Mouse (Mus musculus): ENCODE results near the gene Foxr1. TPM values are rescaled to one million over a fixed set of nuclear protein-coding genes. Genes with fewer than 3 reads are reported as not detected.
A peak's percentile ranks its signal among the peaks of the same experiment; 100 is the strongest.
"Not testable (repeated sequence)": the region's sequence is repeated elsewhere in the genome, so short reads cannot be mapped to it uniquely, and the experiment has no call there.

The Foxr1 gene
- polyA plus RNA-seq, 1 experiment from 2014 or later, result not detected

GRCm38 (mm10) chr9:44419730-44420129 is 21.2 kb downstream of the Foxr1 start:
- H3K9me3 ChIP-seq; DNase-seq (ENCODE audit: low spot score); H3K27ac ChIP-seq (replicated peaks); H3K27me3 ChIP-seq (replicated peaks; ENCODE audit: low read depth, poor library complexity, severe bottlenecking); H3K4me1 ChIP-seq; H3K4me3 ChIP-seq: not testable (repeated sequence)
- WGBS, result 97% methylated on average over 9 of the region's 9 CpGs
- peaks cover 16% of the 10 kb centered on the region for H3K36me3 ChIP-seq (replicated peaks)

DNA sequence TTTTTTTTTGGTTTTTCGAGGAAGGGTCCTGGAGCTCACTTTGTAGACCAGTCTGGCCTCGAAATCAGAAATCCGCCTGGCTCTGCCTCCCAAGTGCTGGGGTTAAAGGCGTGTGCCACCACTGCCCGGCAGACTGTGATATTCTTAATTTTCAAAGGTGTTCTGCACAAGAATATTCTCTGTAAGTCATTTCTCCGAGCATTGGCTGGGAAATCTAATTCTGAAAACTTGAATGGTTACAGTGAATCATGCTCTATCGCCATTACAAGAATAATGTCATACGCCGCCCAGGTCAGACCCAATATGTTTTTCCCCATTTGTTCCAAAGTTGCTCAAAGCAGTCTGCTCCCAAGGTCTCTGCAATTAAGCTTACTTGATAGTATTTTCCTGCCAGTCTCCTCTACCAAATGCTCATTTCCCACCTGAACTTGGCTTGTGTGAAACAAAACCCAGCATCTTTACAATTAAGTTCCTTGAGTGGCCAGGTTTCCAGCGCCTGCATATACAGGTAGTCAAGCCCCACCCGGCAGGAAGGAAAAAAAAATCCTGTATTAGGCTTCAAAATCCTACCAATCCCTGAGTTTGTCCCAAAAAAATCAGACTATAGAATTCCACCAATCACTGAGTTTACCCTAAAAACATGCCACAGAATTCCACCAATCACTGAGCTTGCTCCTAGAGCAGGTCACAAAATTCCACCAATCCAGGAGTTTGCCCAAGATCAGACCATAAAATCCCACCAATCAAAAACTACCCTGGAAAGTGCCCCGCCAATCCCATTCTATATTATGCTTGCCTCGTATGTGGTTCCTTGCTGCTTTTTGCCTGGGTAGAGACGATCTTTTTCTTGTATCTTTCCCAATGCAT is 22.2 kb downstream of the Foxr1 start, which contains the start of gene Ccdc84:
Gene Ccdc84 (minus strand): TSS at position 51 of the 867 bp plus-strand sequence.
- H3K27me3 ChIP-seq (replicated peaks; ENCODE audit: low read depth, poor library complexity, severe bottlenecking), result no peaks in the 10 kb centered on the region
- peak within 1 kb of the TSS; percentile 88 for H3K4me3 ChIP-seq
- 80% methylated on average over 14 of the region's 14 CpGs for WGBS
- peak within 1 kb of the TSS; percentile 91 for H3K27ac ChIP-seq (replicated peaks)
- no peaks in the 10 kb centered on the region for H3K9me3 ChIP-seq
- H3K4me1 ChIP-seq, result peaks cover 9% of the 10 kb centered on the region
- DNase-seq (ENCODE audit: low spot score), result no peak
- peaks cover 26% of the 10 kb centered on the region for H3K36me3 ChIP-seq (replicated peaks)

GRCm38 (mm10) chr9:44417892-44418363 is 23.0 kb downstream of the Foxr1 start:
- Histone ChIP-seq H3K9me3 (no peaks in the 10 kb centered on the region), H3K36me3 (replicated peaks) (peaks cover 34% of the 10 kb centered on the region), H3K27me3 (replicated peaks; ENCODE audit: low read depth, poor library complexity, severe bottlenecking) (no peaks in the 10 kb centered on the region), H3K4me1 (peaks cover 9% of the 10 kb centered on the region), H3K4me3 (peak overlapping the region; percentile 88), H3K27ac (replicated peaks) (peak overlapping the region; percentile 91)
- WGBS, result under 1% methylated on average over 38 of the region's 38 CpGs
- peak; percentile 94 for DNase-seq (ENCODE audit: low spot score)

DNA sequence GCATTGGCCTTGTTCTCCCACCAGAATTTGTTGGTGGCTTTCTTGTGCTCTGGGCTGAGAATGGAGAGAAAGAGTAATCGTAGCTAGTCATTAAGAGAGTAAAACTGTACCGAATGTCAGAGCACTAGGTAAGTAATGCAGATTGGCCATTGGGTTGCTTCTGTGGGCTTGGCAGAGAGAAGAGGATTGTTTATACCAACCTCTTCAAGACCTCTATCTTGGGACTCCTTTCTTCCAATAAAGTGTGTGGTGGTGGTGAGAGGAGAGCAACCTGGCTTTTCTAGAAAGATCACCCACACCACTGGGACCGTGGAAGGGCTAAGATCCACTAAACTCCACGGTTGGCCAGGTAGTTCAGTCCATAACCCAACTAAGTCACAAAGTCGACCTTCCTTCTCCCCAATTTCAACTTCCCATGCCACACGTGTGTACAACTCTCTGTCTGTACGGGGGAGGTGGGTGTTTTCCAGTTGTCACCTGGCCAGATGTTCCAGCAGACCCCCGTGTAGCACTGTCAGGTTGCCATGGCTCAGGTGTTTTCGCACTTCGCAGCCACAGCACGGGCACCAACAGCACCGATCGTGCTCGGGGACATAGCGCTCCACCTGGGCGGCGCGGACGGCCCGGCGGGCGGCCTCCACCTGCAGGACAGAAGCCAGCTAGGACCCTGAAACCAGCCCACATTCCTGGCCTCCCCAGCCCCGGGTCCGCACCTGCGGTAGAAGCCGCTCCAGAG is 23.6 kb downstream of the Foxr1 start:
- H3K27ac ChIP-seq (replicated peaks), result peak overlapping the region; percentile 91
- peak overlapping the region; percentile 88 for H3K4me3 ChIP-seq
- WGBS, result 8% methylated on average over 26 of the region's 26 CpGs
- no peaks in the 10 kb centered on the region for H3K9me3 ChIP-seq
- H3K4me1 ChIP-seq, result peaks cover 9% of the 10 kb centered on the region
- H3K36me3 ChIP-seq (replicated peaks), result peaks cover 40% of the 10 kb centered on the region
- no peak for DNase-seq (ENCODE audit: low spot score)
- H3K27me3 ChIP-seq (replicated peaks; ENCODE audit: low read depth, poor library complexity, severe bottlenecking), result no peaks in the 10 kb centered on the region

DNA sequence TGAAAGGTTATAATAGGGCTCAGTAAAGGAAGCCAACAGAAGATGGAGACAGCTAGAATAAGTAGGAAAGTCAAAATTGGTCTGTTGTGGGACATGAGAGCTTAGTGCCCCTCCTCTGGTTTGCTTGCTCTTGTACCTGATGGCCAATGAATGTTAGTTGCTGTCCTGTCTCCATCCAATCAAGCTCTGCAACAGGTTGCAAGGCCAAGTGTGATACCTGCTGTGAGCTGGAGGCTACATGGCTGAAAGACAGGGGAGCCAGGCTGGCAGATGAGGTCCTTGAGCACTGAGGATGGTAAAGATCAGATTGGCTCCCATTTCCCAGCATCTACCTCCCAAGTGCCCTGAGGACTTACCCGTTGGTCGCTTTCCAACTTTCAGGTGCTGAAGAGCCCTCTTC is 28.2 kb downstream of the Foxr1 start:
- H3K27me3 ChIP-seq (replicated peaks; ENCODE audit: low read depth, poor library complexity, severe bottlenecking), result no peaks in the 10 kb centered on the region
- peaks cover 81% of the 10 kb centered on the region for H3K36me3 ChIP-seq (replicated peaks)
- no peaks in the 10 kb centered on the region for H3K9me3 ChIP-seq
- no peak overlapping the region for H3K4me3 ChIP-seq
- H3K4me1 ChIP-seq, result peaks cover 16% of the 10 kb centered on the region
- no peak overlapping the region for H3K27ac ChIP-seq (replicated peaks)
- WGBS, result 84% methylated on average over 2 of the region's 2 CpGs
- no peak for DNase-seq (ENCODE audit: low spot score)

DNA sequence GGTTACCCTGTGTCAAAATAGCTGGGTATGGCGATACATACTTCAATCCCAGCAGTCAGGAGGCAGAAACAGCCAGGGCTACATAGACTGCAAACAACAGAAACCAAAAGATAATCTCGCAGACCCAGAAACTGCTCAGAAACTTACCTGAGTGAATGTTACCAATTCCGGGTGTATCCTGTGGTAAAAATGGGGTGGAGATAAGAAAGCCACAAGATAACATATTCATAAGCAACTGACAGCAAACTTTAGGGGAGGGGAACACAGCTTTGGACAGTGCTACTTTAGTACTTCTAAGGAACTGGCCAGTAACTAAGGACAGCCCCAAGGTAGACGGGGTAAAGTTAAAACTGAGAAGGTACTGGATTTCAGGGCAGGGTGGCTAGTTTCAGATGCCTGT is 28.6 kb downstream of the Foxr1 start:
- Histone ChIP-seq H3K36me3 (replicated peaks) (peaks cover 81% of the 10 kb centered on the region), H3K4me3 (no peak overlapping the region), H3K27ac (replicated peaks) (no peak overlapping the region), H3K4me1 (peaks cover 12% of the 10 kb centered on the region), H3K9me3 (no peaks in the 10 kb centered on the region), H3K27me3 (replicated peaks; ENCODE audit: low read depth, poor library complexity, severe bottlenecking) (no peaks in the 10 kb centered on the region)
- DNase-seq (ENCODE audit: low spot score), result no peak
- WGBS, result 88% methylated on average over 4 of the region's 4 CpGs

- Histone ChIP-seq H3K9me3 (no peaks in the 10 kb centered on the region), H3K36me3 (replicated peaks) (peaks cover 81% of the 10 kb centered on the region)
- WGBS, result 90% methylated on average over 1 of the region's 1 CpGs
Observed at GRCm38 (mm10) chr9:44411601-44412130, 29.3 kb downstream of the Foxr1 start.

GRCm38 (mm10) chr9:44410647-44411336 is 30.1 kb downstream of the Foxr1 start:
- Histone ChIP-seq H3K9me3 (no peaks in the 10 kb centered on the region), H3K36me3 (replicated peaks) (peaks cover 75% of the 10 kb centered on the region), H3K27me3 (replicated peaks; ENCODE audit: low read depth, poor library complexity, severe bottlenecking) (no peaks in the 10 kb centered on the region), H3K27ac (replicated peaks) (no peak overlapping the region), H3K4me3 (no peak overlapping the region), H3K4me1 (peaks cover 11% of the 10 kb centered on the region)
- WGBS, result 91% methylated on average over 2 of the region's 2 CpGs
- DNase-seq (ENCODE audit: low spot score), result no peak

More at GRCm38 (mm10) chr9:44411601-44412130, 29.3 kb downstream of the Foxr1 start:
- H3K4me3 ChIP-seq, result no peak overlapping the region
- H3K27ac ChIP-seq (replicated peaks), result no peak overlapping the region
- no peak for DNase-seq (ENCODE audit: low spot score)
- H3K4me1 ChIP-seq, result peaks cover 7% of the 10 kb centered on the region; the same call in 1 of the 2 replicates
- H3K27me3 ChIP-seq (replicated peaks; ENCODE audit: low read depth, poor library complexity, severe bottlenecking), result no peaks in the 10 kb centered on the region

- H3K4me1 ChIP-seq, result peaks cover 17% of the 10 kb centered on the region
- peak overlapping the region; percentile 81 for H3K4me3 ChIP-seq
- not testable (repeated sequence) for H3K27ac ChIP-seq (replicated peaks); DNase-seq (ENCODE audit: low spot score); H3K9me3 ChIP-seq; H3K27me3 ChIP-seq (replicated peaks; ENCODE audit: low read depth, poor library complexity, severe bottlenecking)
- peaks cover 78% of the 10 kb centered on the region for H3K36me3 ChIP-seq (replicated peaks)
- WGBS, result 85% methylated on average over 9 of the region's 9 CpGs
Observed at GRCm38 (mm10) chr9:44408693-44409092, 32.2 kb downstream of the Foxr1 start.

DNA sequence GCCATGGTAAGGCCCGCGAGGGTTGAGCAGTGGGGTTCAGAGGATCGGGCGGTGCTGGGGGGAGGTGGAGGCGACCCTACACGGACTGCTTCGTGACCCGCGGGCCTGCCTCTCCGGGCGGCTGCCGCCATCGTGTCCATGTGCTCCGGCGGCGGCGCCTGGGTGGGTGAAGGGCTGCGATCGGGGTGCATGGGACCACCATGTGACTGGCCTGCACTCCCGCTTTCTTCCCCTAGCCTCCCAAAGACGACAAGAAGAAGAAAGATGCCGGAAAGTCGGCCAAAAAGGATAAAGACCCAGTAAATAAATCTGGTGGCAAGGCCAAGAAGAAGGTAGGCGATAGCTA is 33.2 kb downstream of the Foxr1 start:
- H3K4me1 ChIP-seq, result peaks cover 17% of the 10 kb centered on the region
- under 1% methylated on average over 24 of the region's 24 CpGs for WGBS
- H3K27ac ChIP-seq (replicated peaks), result peak overlapping the region; percentile 93
- no peak for DNase-seq (ENCODE audit: low spot score)
- H3K9me3 ChIP-seq, result no peaks in the 10 kb centered on the region
- peaks cover 78% of the 10 kb centered on the region for H3K36me3 ChIP-seq (replicated peaks)
- H3K4me3 ChIP-seq, result peak overlapping the region; percentile 81
- H3K27me3 ChIP-seq (replicated peaks; ENCODE audit: low read depth, poor library complexity, severe bottlenecking), result no peaks in the 10 kb centered on the region

GRCm38 (mm10) chr9:44406906-44407751 is 33.8 kb downstream of the Foxr1 start, which contains the start of the genes Rps25 and Trappc4:
Rps25 (plus strand) TSS chr9:44407139.
Trappc4 (minus strand) TSS chr9:44407600.
- Histone ChIP-seq H3K9me3 (no peaks in the 10 kb centered on the region), H3K36me3 (replicated peaks) (peaks cover 78% of the 10 kb centered on the region), H3K27me3 (replicated peaks; ENCODE audit: low read depth, poor library complexity, severe bottlenecking) (no peaks in the 10 kb centered on the region), H3K27ac (replicated peaks) (peak within 1 kb of the TSS; percentile 93), H3K4me1 (peaks cover 17% of the 10 kb centered on the region), H3K4me3 (peak within 1 kb of the TSS; percentile 81)
- DNase-seq (ENCODE audit: low spot score), result peak; percentile 94
- WGBS, result under 1% methylated on average over 51 of the region's 51 CpGs
